Mouse (Mus musculus) olfactory bulb, adult 2 months (tissue): Measurements from ENCODE around the gene Ppp3ca.

Experiments used
- CTCF ChIP-seq: fragments of 200-500 bp; IDR thresholded peaks from 2 replicates; pipeline ENCODE4 v1.5.1; 2012; ENCODE audit warnings: low read depth, mild to moderate bottlenecking, low read length, moderate library complexity; ENCODE audit not compliant: insufficient read depth
- POLR2A ChIP-seq: fragments of 200-500 bp; IDR thresholded peaks from 2 replicates; pipeline ENCODE4 v1.6.1; 2012; ENCODE audit warnings: mild to moderate bottlenecking, low read depth, low read length, moderate library complexity; ENCODE audit not compliant: insufficient read depth

DNA sequence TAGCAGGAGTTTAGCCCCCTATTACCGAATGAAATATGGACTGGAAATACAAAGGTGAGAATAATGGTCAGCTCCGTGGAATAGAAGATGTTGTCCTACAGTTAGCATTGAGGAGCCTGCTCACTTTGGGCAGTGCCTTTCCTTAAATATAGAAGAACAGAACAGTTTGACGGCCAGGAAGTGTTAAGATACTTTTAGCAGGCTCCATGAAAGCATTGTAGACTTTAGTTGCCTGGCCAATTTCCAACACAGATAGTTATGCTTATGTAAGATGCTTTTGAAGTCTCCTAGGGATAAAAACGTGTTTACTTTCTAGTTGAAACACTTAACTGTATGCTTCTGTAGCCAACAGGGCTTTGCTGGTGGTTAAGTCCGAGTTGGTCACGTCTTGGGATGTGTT lies 183.0 kb downstream of the Ppp3ca start:
- TF ChIP-seq CTCF: no peak
- no peak for TF ChIP-seq POLR2A
